Mouse (Mus musculus): ENCODE data around the gene Hamp2. TPM values are rescaled to one million over a fixed set of nuclear protein-coding genes. Genes with fewer than 3 reads are reported as not detected.
"Not testable (repeated sequence)": the region's sequence is repeated elsewhere in the genome, so short reads cannot be mapped to it uniquely, and the experiment has no call there.

Hamp2 gene
- not detected in 2 replicates for polyA plus RNA-seq (2014; fragmentation: Nextera tagmentation; extraction: Ambion mirVana)

GRCm38 (mm10) chr7:30924581-30924980 lies at the start of gene Hamp2:
Gene Hamp2 (minus strand): TSS chr7:30924681.
- H3K27ac ChIP-seq (ENCODE audit: low read depth, low read length); H3K4me2 ChIP-seq (ENCODE audit: low read length); H3K27me3 ChIP-seq (replicated peaks; ENCODE audit: control insufficient read depth, insufficient read depth, low read length); H3K4me3 ChIP-seq (ENCODE audit: low read depth, low read length); ATAC-seq; DNase-seq (ENCODE audit: low spot score); H3K36me3 ChIP-seq (ENCODE audit: control insufficient read depth, insufficient read depth, low read length); H3K4me1 ChIP-seq (ENCODE audit: control insufficient read depth, insufficient read depth, low read length); H3K9ac ChIP-seq (ENCODE audit: low read length); H3K9me3 ChIP-seq (replicated peaks; ENCODE audit: control insufficient read depth, low read length): not testable (repeated sequence)
- 82% methylated on average over 2 of the region's 2 CpGs for WGBS

- Histone ChIP-seq H3K4me1 (ENCODE audit: control insufficient read depth, insufficient read depth, low read length) (peaks cover 8% of the 10 kb centered on the region; the same call in 1 of the 2 replicates), H3K9ac (ENCODE audit: low read length) (peak within 1 kb of the TSS; percentile 44), H3K4me3 (ENCODE audit: low read depth, low read length) (peak within 1 kb of the TSS; percentile 34), H3K27me3 (replicated peaks; ENCODE audit: control insufficient read depth, insufficient read depth, low read length) (peaks cover 8% of the 10 kb centered on the region), H3K4me2 (ENCODE audit: low read length) (peak within 1 kb of the TSS; percentile 65), H3K36me3 (ENCODE audit: control insufficient read depth, insufficient read depth, low read length) (no peaks in the 10 kb centered on the region), H3K9me3 (replicated peaks; ENCODE audit: control insufficient read depth, low read length) (no peaks in the 10 kb centered on the region), H3K27ac (ENCODE audit: low read depth, low read length) (no peak within 1 kb of the TSS; the same call in 1 of the 2 replicates)
- DNase-seq (ENCODE audit: low spot score) = peak; percentile 86
- WGBS = under 1% methylated on average over 36 of the region's 37 CpGs
- peak; percentile 88 for ATAC-seq
Observed at GRCm38 (mm10) chr7:30973501-30974289, 49.2 kb upstream of the Hamp2 start, which contains the start of gene Fam187b. Gene Fam187b (plus strand): TSS chr7:30973790.

DNA sequence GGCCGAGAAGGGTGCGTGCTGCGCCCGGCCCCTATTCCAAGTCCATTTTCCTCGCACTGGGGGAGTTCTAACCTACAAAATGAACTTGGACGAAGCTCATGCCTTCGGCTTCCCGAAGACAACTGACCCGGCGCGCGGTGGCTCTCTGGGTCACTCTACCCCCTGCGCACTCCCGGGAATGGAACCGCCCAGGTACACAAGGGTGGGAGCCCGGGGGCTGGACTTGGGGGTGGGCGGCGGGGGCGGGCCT lies 48.7 kb upstream of the Hamp2 start, which contains the start of gene Lsr:
Gene Lsr, minus strand, starts transcription at position 214 of the 250 bp plus-strand sequence.
- peaks cover 8% of the 10 kb centered on the region for H3K27me3 ChIP-seq (replicated peaks; ENCODE audit: control insufficient read depth, insufficient read depth, low read length)
- peak within 1 kb of the TSS; percentile 34 for H3K4me3 ChIP-seq (ENCODE audit: low read depth, low read length)
- no peaks in the 10 kb centered on the region for H3K9me3 ChIP-seq (replicated peaks; ENCODE audit: control insufficient read depth, low read length)
- under 1% methylated on average over 19 of the region's 19 CpGs for WGBS
- no peak within 1 kb of the TSS; the same call in 1 of the 2 replicates for H3K27ac ChIP-seq (ENCODE audit: low read depth, low read length)
- peak within 1 kb of the TSS; percentile 44 for H3K9ac ChIP-seq (ENCODE audit: low read length)
- DNase-seq (ENCODE audit: low spot score) (no peak), ATAC-seq (peak; percentile 63)
- H3K4me2 ChIP-seq (ENCODE audit: low read length) = peak within 1 kb of the TSS; percentile 65
- peaks cover 8% of the 10 kb centered on the region; the same call in 1 of the 2 replicates for H3K4me1 ChIP-seq (ENCODE audit: control insufficient read depth, insufficient read depth, low read length)
- H3K36me3 ChIP-seq (ENCODE audit: control insufficient read depth, insufficient read depth, low read length) = no peaks in the 10 kb centered on the region

DNA sequence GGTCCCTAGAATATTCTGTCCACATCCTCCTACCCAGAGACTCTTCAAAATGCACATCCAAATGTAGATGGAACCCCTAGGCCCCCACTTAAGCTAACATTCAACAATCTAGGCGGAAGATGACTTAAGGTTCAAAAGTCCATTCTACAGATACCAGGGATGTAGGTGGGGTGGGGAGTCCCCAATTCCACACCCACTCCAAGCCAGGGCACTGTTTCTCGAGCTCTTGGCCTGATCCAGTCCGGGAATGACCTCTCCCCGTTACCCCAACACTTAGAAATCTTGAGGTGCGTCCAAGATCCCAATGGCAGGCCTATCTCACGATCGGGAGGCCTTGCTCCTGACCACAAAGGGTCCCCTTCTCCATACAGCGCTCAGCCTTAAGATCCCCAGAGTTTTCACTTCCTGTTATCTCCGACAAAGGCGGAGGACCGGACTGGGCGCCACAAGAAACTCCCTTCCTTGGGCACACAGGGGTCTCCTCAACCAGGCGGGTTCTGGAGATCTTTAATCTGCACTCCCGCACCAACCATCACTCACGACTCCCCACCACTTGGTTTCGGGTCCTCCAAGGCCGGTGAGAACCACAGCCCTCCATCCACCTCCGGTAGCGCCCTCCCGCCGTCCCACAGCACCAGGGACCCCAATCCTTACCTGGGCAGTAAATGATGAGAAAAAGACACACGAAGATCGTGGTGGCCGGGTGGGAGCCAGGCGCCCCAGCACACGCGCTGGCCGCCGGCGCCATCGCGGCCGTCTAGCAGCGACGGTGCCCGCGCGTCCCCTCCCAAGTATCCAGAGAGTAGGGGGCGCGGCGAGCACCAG lies 48.2 kb upstream of the Hamp2 start:
- Histone ChIP-seq H3K27ac (ENCODE audit: low read depth, low read length) (no peak overlapping the region), H3K9ac (ENCODE audit: low read length) (peak overlapping the region; percentile 44), H3K36me3 (ENCODE audit: control insufficient read depth, insufficient read depth, low read length) (no peaks in the 10 kb centered on the region), H3K4me2 (ENCODE audit: low read length) (peak overlapping the region; percentile 65), H3K4me3 (ENCODE audit: low read depth, low read length) (peak overlapping the region; percentile 34), H3K9me3 (replicated peaks; ENCODE audit: control insufficient read depth, low read length) (no peaks in the 10 kb centered on the region), H3K4me1 (ENCODE audit: control insufficient read depth, insufficient read depth, low read length) (peaks cover 8% of the 10 kb centered on the region; the same call in 1 of the 2 replicates), H3K27me3 (replicated peaks; ENCODE audit: control insufficient read depth, insufficient read depth, low read length) (peaks cover 8% of the 10 kb centered on the region)
- no peak for DNase-seq (ENCODE audit: low spot score)
- 3% methylated on average over 41 of the region's 41 CpGs for WGBS
- peak; percentile 40 for ATAC-seq

DNA sequence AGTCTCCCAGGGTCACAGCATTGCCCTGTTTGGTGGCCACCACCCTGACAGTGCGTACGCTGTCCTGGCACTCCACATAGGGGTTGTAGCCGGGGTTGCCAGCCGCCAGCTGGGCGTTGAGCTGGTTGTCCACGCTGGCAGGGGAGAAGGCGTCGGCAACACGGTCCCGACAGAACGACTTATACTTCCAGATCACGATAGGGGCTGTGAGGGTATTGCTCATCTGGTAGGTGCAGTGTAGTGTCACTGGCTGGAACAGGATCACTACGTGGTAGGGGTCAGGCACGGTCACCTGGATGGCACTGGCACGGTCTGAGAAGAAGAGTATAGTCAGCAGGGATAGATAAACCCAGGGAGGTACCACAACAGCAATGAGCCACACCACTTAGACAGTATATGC lies 47.4 kb upstream of the Hamp2 start:
- H3K27me3 ChIP-seq (replicated peaks; ENCODE audit: control insufficient read depth, insufficient read depth, low read length) = peaks cover 8% of the 10 kb centered on the region
- peaks cover 8% of the 10 kb centered on the region; the same call in 1 of the 2 replicates for H3K4me1 ChIP-seq (ENCODE audit: control insufficient read depth, insufficient read depth, low read length)
- no peak overlapping the region; the same call in 1 of the 2 replicates for H3K9ac ChIP-seq (ENCODE audit: low read length)
- no peaks in the 10 kb centered on the region for H3K9me3 ChIP-seq (replicated peaks; ENCODE audit: control insufficient read depth, low read length)
- H3K36me3 ChIP-seq (ENCODE audit: control insufficient read depth, insufficient read depth, low read length) = no peaks in the 10 kb centered on the region
- WGBS = 90% methylated on average over 15 of the region's 15 CpGs
- 0 out of 2 replicates have a peak overlapping the region, but pooled peaks have one; percentile 34 for H3K4me3 ChIP-seq (ENCODE audit: low read depth, low read length)
- peak overlapping the region; percentile 65; the same call in 1 of the 2 replicates for H3K4me2 ChIP-seq (ENCODE audit: low read length)
- ATAC-seq (no peak), DNase-seq (ENCODE audit: low spot score) (no peak)
- H3K27ac ChIP-seq (ENCODE audit: low read depth, low read length) = no peak overlapping the region

- ATAC-seq = no peak
- Histone ChIP-seq H3K4me2 (ENCODE audit: low read length) (no peak overlapping the region), H3K27ac (ENCODE audit: low read depth, low read length) (no peak overlapping the region), H3K9me3 (replicated peaks; ENCODE audit: control insufficient read depth, low read length) (no peaks in the 10 kb centered on the region), H3K4me1 (ENCODE audit: control insufficient read depth, insufficient read depth, low read length) (peaks cover 8% of the 10 kb centered on the region; the same call in 1 of the 2 replicates), H3K27me3 (replicated peaks; ENCODE audit: control insufficient read depth, insufficient read depth, low read length) (peaks cover 8% of the 10 kb centered on the region), H3K9ac (ENCODE audit: low read length) (no peak overlapping the region), H3K4me3 (ENCODE audit: low read depth, low read length) (no peak overlapping the region), H3K36me3 (ENCODE audit: control insufficient read depth, insufficient read depth, low read length) (no peaks in the 10 kb centered on the region)
- DNase-seq (ENCODE audit: low spot score) = no peak
- 86% methylated on average over 4 of the region's 4 CpGs for WGBS
Observed at GRCm38 (mm10) chr7:30969174-30969573, 44.7 kb upstream of the Hamp2 start.

DNA sequence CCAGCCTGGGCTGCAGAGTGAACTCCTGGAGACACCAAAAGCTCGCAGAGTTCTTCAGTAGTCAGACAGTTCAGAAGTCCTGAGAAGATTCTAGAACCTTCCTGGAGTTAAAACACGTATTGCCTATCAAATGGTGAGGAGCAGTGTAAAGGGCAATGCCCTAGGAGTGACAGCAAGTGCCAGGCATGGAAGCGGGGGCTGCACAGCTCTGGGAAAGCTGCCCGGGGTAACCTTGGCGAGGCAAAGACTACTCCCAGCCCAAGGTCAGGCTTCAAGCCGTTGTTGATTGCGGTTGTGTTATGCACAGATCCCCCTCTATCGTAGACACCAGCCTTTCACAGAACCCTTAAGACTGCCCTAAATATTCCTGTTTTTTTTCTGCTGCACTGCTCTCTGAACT lies 44.1 kb upstream of the Hamp2 start:
- Histone ChIP-seq H3K27me3 (replicated peaks; ENCODE audit: control insufficient read depth, insufficient read depth, low read length) (peaks cover 7% of the 10 kb centered on the region), H3K4me1 (ENCODE audit: control insufficient read depth, insufficient read depth, low read length) (peaks cover 7% of the 10 kb centered on the region; the same call in 1 of the 2 replicates), H3K36me3 (ENCODE audit: control insufficient read depth, insufficient read depth, low read length) (no peaks in the 10 kb centered on the region), H3K4me3 (ENCODE audit: low read depth, low read length) (no peak overlapping the region), H3K4me2 (ENCODE audit: low read length) (no peak overlapping the region), H3K9ac (ENCODE audit: low read length) (no peak overlapping the region), H3K9me3 (replicated peaks; ENCODE audit: control insufficient read depth, low read length) (no peaks in the 10 kb centered on the region), H3K27ac (ENCODE audit: low read depth, low read length) (no peak overlapping the region)
- DNase-seq (ENCODE audit: low spot score) (no peak), ATAC-seq (no peak)
- 92% methylated on average over 8 of the region's 8 CpGs for WGBS

GRCm38 (mm10) chr7:30966657-30967056 lies 42.2 kb upstream of the Hamp2 start:
- Histone ChIP-seq H3K27me3 (replicated peaks; ENCODE audit: control insufficient read depth, insufficient read depth, low read length) (no peaks in the 10 kb centered on the region), H3K27ac (ENCODE audit: low read depth, low read length) (no peak overlapping the region), H3K4me1 (ENCODE audit: control insufficient read depth, insufficient read depth, low read length) (no peaks in the 10 kb centered on the region), H3K4me2 (ENCODE audit: low read length) (no peak overlapping the region), H3K36me3 (ENCODE audit: control insufficient read depth, insufficient read depth, low read length) (no peaks in the 10 kb centered on the region), H3K9ac (ENCODE audit: low read length) (no peak overlapping the region), H3K9me3 (replicated peaks; ENCODE audit: control insufficient read depth, low read length) (no peaks in the 10 kb centered on the region), H3K4me3 (ENCODE audit: low read depth, low read length) (no peak overlapping the region)
- WGBS = 59% methylated on average over 3 of the region's 3 CpGs
- no peak for ATAC-seq
- DNase-seq (ENCODE audit: low spot score) = no peak
